Mouse (Mus musculus) G1E (cell line): ENCODE data around the gene Polr2a. TPM values are rescaled to one million over a fixed set of nuclear protein-coding genes. Genes with fewer than 3 reads are reported as not detected.

Experiments
- ATAC-seq: 2 replicates; pipeline ENCODE4 v1.8.0; 2016; ENCODE audit warnings: mild to moderate bottlenecking; ENCODE audit not compliant: insufficient number of reproducible peaks, poor library complexity, low FRiP score, severe bottlenecking; ENCODE audit errors: extremely low read depth
- DNase-seq: peaks from one replicate; pipeline ENCODE4 v3.0.0; 2012; ENCODE audit warnings: low spot score
- H3K27me3 ChIP-seq: 2 replicates; pipeline ENCODE4 v1.6.1; 2012; ENCODE audit warnings: mild to moderate bottlenecking, low read length, inconsistent platforms; ENCODE audit not compliant: insufficient read depth
- H3K36me3 ChIP-seq: replicated peaks from 2 replicates; pipeline ENCODE3; 2012; ENCODE audit warnings: mild to moderate bottlenecking, inconsistent platforms
- H3K4me1 ChIP-seq: 2 replicates; pipeline ENCODE4 v1.6.1; 2012; ENCODE audit warnings: low read depth, low read length, inconsistent platforms, mixed read lengths; ENCODE audit not compliant: insufficient read depth
- H3K4me3 ChIP-seq: 2 replicates; pipeline ENCODE4 v1.5.1; 2012; ENCODE audit warnings: low read depth, mild to moderate bottlenecking, inconsistent platforms, low read length, moderate library complexity, mixed read lengths
- H3K9me3 ChIP-seq: replicated peaks from 2 replicates; pipeline ENCODE4 v1.6.1; 2012; ENCODE audit warnings: inconsistent platforms
- CTCF ChIP-seq: IDR thresholded peaks from 2 replicates; pipeline ENCODE4 v1.5.1; 2012; ENCODE audit warnings: low read depth, low read length, inconsistent platforms, mixed read lengths
- GATA1 ChIP-seq: IDR thresholded peaks from 2 replicates; pipeline ENCODE4 v1.6.1; 2012; ENCODE audit warnings: borderline replicate concordance, low read length, inconsistent platforms, mixed read lengths
- GATA2 ChIP-seq: IDR thresholded peaks from 2 replicates; pipeline ENCODE4 v1.6.1; 2012; ENCODE audit warnings: low read depth, low read length, inconsistent platforms, borderline replicate concordance
- POLR2AphosphoS5 ChIP-seq: IDR thresholded peaks from 2 replicates; pipeline ENCODE4 v1.6.1; 2012; ENCODE audit warnings: low read depth, low read length, inconsistent platforms; ENCODE audit not compliant: insufficient replicate concordance
- TAL1 ChIP-seq: conservative IDR thresholded peaks from 2 replicates; pipeline ENCODE4 v1.6.1; 2012; ENCODE audit warnings: low read depth, low read length, inconsistent platforms, mixed read lengths
- polyA plus RNA-seq: library from polyadenylated mRNA; stranded (reverse); fragments of >175 nt; gene quantifications from 2 replicates; pipeline ENCODE4 v1.2.3, GENCODE M21; 2012
- total RNA-seq, 2 experiments: library from RNA; stranded (forward) in 1 of 2; stranded (reverse) in 1 of 2; fragments of 200-1000 nt in 1 of 2; fragments of >200 nt in 1 of 2; fragmentation: Nextera tagmentation in 1 of 2; gene quantifications; 2 replicates each; pipeline ENCODE4 v1.2.3; 2014 to 2017

Gene Polr2a
- total and polyA plus RNA-seq, 3 experiments = 26.2 to 192 (median 116) TPM

DNA sequence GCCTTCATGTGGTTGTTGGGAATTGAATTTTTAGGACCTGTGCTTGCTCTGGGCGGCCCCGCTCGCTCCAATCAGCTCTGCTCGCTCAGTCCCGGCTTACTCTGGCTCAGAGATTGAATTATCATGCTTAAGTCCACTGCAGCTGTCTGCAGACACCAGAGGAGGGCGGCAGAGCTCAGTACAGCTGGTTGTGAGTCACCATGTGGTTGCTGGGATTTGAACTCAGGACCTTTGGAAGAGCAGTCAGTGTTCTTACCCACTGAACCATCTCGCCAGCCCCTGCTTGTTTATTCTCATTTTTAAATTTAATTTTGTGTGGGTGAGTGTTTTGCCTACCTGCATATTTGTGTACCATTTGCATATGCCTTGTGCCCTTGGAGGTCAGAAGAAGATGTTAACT lies 5.1 kb upstream of the Polr2a start:
- TF ChIP-seq POLR2AphosphoS5 (no peak), CTCF (no peak), GATA1 (no peak), TAL1 (no peak)
- H3K36me3 ChIP-seq = peaks cover 9% of the 10 kb centered on the region
- ATAC-seq (no peak), DNase-seq (no peak)
- no peak overlapping the region for H3K4me3 ChIP-seq
- no peaks in the 10 kb centered on the region for H3K9me3 ChIP-seq
- H3K27me3 ChIP-seq = no peaks in the 10 kb centered on the region
- H3K4me1 ChIP-seq = peaks cover 58% of the 10 kb centered on the region

DNA sequence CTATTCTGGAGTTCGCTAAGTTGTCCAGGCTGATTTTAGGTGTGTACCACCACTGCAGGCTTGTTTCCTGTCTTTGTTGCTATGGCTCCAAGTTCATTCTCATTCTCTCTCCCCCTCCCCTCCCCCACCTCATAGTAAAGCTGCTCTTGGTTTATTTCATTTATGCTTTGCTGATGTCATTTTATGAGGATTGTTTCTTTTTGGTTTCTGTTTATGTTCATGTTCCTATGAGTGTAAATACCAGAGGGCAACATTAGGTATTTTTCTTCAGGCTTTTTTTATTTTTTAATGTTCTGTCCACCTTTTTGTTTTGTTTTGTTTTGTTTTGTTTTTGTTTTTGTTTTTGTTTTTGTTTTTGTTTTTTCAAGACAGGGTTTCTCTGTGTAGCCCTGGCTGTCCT lies 3.4 kb upstream of the Polr2a start, which contains the start of gene Slc35g3:
Slc35g3 (minus strand) TSS at position 101 of the 400 bp plus-strand sequence.
- Histone ChIP-seq H3K9me3 (no peaks in the 10 kb centered on the region), H3K27me3 (no peaks in the 10 kb centered on the region), H3K4me1 (peaks cover 47% of the 10 kb centered on the region), H3K4me3 (no peak within 1 kb of the TSS), H3K36me3 (no peaks in the 10 kb centered on the region)
- TF ChIP-seq POLR2AphosphoS5 (no peak), TAL1 (no peak), GATA2 (no peak), CTCF (no peak), GATA1 (no peak)
- DNase-seq = no peak
- ATAC-seq = no peak

DNA sequence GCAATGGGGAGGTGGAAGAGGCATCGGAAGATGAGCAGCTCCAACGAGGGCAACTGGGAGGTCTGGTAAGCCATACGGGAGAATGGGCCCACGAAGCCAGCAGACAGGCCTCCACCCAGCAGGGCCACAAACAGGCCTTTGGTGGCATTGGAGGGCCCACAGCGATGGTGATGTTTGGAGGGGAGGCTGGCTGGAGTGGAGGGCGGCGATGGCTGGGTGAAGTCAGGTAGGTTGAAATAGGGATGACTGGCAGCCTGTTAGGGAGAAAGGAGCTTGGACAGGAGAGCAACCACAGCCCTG lies 2.4 kb upstream of the Polr2a start:
- Histone ChIP-seq H3K27me3 (no peaks in the 10 kb centered on the region), H3K4me3 (no peak overlapping the region), H3K4me1 (peaks cover 44% of the 10 kb centered on the region), H3K9me3 (no peaks in the 10 kb centered on the region), H3K36me3 (peaks cover 4% of the 10 kb centered on the region)
- no peak for ATAC-seq
- no peak for TF ChIP-seq GATA2
- TF ChIP-seq TAL1 = no peak
- TF ChIP-seq GATA1 = no peak
- TF ChIP-seq POLR2AphosphoS5 = no peak
- TF ChIP-seq CTCF = no peak
- DNase-seq = no peak

DNA sequence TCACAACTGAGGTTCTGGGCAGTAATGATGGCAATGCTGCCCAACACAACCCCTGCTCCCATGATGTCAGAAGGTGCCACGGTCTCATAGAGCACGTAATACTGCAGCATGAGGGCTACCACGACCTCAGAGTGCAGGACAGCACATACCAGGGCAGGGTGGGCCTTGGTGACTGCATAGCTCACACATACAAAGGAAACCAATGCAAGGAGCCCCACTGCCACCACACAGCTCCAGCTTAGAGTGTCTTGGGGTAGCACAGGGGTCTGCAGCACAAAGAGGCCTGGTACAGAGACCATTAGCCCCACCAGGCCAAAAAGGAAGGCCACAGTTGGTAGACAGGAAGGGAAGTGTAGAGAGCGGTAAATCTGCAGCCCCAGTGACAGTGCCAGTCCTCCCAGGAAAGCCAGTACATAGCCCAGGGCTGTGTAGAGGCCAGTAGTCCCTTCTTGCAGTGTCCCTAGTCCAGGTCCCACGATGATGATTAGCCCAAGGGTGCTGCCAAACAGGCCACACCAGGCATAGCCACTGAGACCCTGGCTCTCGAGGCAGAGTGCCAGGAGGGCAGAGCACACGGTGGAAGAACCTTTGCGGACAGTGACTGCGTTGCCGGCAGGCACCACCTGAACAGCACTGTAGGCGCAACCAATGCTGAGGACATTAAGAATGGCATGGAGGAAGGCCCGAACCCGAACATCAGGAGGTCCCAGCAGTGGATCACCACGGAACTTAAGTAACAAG lies 1.9 kb upstream of the Polr2a start:
- Histone ChIP-seq H3K9me3 (no peaks in the 10 kb centered on the region), H3K4me1 (peaks cover 45% of the 10 kb centered on the region), H3K4me3 (peak overlapping the region; percentile 73; the same call in 1 of the 2 replicates), H3K36me3 (peaks cover 8% of the 10 kb centered on the region), H3K27me3 (no peaks in the 10 kb centered on the region)
- ATAC-seq (no peak), DNase-seq (no peak)
- TF ChIP-seq CTCF = no peak
- TF ChIP-seq TAL1 = no peak
- TF ChIP-seq GATA1 = no peak
- TF ChIP-seq POLR2AphosphoS5 = no peak
- TF ChIP-seq GATA2 = no peak

DNA sequence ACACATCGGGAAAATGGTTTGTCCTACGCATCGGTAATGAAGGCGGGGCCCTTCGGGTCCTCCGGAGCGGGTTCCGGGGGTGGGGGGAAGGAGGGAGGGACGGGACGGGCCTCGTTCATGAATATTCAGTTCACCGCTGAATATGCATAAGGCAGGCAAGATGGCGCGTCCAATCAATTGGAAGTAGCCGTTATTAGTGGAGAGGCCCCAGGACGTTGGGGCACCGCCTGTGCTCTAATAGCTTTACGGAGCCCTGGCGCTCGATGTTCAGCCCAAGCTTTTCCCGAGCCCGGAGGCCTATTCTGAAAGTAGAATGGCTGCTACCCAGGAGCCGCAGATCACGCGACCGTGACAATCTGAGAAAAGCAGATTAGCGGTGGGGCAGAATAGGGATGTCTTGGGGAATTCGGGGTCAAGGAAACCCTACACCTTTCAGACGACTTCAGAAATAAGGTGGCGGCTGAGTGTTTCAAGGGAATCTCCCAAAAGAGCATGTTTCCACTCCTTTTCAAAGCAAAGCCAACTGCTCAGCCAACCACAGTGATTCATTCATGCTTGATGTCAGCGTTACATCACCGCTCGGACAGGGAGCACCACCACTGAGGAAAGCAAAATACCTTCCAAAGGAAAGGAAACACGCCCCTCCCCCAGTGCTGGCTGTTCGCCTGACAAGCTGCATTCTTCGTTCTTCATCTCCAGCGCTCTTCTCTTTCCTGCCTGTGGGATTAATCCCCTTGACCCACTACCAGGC lies 709 bp upstream of the Polr2a start:
- H3K9me3 ChIP-seq = no peaks in the 10 kb centered on the region
- H3K36me3 ChIP-seq = peaks cover 9% of the 10 kb centered on the region
- no peaks in the 10 kb centered on the region for H3K27me3 ChIP-seq
- peaks cover 51% of the 10 kb centered on the region for H3K4me1 ChIP-seq
- DNase-seq (peak; percentile 82), ATAC-seq (peak; percentile 69)
- no peak for TF ChIP-seq GATA1
- no peak for TF ChIP-seq GATA2
- TF ChIP-seq POLR2AphosphoS5 = no peak
- TF ChIP-seq TAL1 = no peak
- H3K4me3 ChIP-seq = peak overlapping the region; percentile 73

DNA sequence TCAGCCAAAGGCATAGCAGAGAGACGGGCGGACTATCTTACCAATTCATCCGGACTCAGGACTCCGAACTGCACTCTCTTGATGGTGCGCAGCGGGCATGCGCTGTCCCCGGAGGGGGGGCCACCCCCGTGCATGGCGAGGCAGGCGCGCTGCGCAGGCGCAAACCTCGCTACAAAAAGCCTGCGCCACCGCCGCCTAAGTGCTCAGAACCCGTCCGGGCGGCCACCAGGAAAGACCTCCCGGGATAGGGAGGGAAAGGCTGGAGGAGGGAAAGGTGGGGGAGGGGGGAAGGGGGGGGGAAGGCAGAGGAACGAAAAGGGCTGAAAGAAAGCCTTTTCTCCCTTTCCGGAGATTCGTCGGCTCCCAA lies 364 bp downstream of the Polr2a start:
- Histone ChIP-seq H3K27me3 (no peaks in the 10 kb centered on the region), H3K36me3 (peaks cover 9% of the 10 kb centered on the region), H3K4me3 (peak overlapping the region; percentile 73), H3K4me1 (peaks cover 61% of the 10 kb centered on the region), H3K9me3 (no peaks in the 10 kb centered on the region)
- no peak for TF ChIP-seq CTCF
- no peak for TF ChIP-seq TAL1
- TF ChIP-seq GATA2 = no peak
- TF ChIP-seq POLR2AphosphoS5 = no peak
- TF ChIP-seq GATA1 = no peak
- ATAC-seq (no peak), DNase-seq (peak; percentile 90)
